Mouse (Mus musculus): ENCODE measurements around the gene Chn1.

Gene Chn1

GRCm38 (mm10) chr2:73746375-73746770, 28.8 kb downstream of the Chn1 start:
- DNase-seq (ENCODE audit: low spot score in 2 of 2): no peak

- DNase-seq (ENCODE audit: low spot score in 2 of 2): no peak
These were observed 29.3 kb downstream of the Chn1 start for GRCm38 (mm10) chr2:73745647-73746374.

GRCm38 (mm10) chr2:73741286-73741685, 33.9 kb downstream of the Chn1 start:
- no peak for DNase-seq (ENCODE audit: low spot score in 2 of 2)

GRCm38 (mm10) chr2:73727868-73728267, 47.3 kb downstream of the Chn1 start:
- DNase-seq (ENCODE audit: low spot score in 2 of 2): no peak

- no peak for DNase-seq (ENCODE audit: low spot score in 2 of 2)
These were observed 50.2 kb downstream of the Chn1 start for GRCm38 (mm10) chr2:73724934-73725333.

- no peak for DNase-seq (ENCODE audit: low spot score in 2 of 2)
These were observed 53.3 kb downstream of the Chn1 start for GRCm38 (mm10) chr2:73721821-73722220.

GRCm38 (mm10) chr2:73712481-73712880, 62.7 kb downstream of the Chn1 start:
- DNase-seq (ENCODE audit: low spot score in 2 of 2): no peak

- DNase-seq (ENCODE audit: low spot score in 2 of 2): no peak
These were observed 82.1 kb downstream of the Chn1 start for GRCm38 (mm10) chr2:73693045-73693444.

GRCm38 (mm10) chr2:73690783-73691604, 84.2 kb downstream of the Chn1 start:
- DNase-seq (ENCODE audit: low spot score in 2 of 2): no peak

GRCm38 (mm10) chr2:73682500-73682899, 92.6 kb downstream of the Chn1 start:
- no peak for DNase-seq (ENCODE audit: low spot score in 2 of 2)

GRCm38 (mm10) chr2:73680425-73681027, 94.6 kb downstream of the Chn1 start:
- DNase-seq (ENCODE audit: low spot score in 2 of 2): no peak

- DNase-seq (ENCODE audit: low spot score in 2 of 2): no peak
These were observed 106.5 kb downstream of the Chn1 start for GRCm38 (mm10) chr2:73668608-73669007.

- no peak for DNase-seq (ENCODE audit: low spot score in 2 of 2)
These were observed 114.5 kb downstream of the Chn1 start for GRCm38 (mm10) chr2:73660566-73661134.

GRCm38 (mm10) chr2:73659726-73660565, 115.2 kb downstream of the Chn1 start:
- peak; percentile 66 to 70 for DNase-seq (ENCODE audit: low spot score in 2 of 2)

- DNase-seq (ENCODE audit: low spot score in 2 of 2): no peak
These were observed 116.1 kb downstream of the Chn1 start for GRCm38 (mm10) chr2:73659041-73659440.

GRCm38 (mm10) chr2:73657961-73658360, 117.2 kb downstream of the Chn1 start:
- peak in 1 of 2 experiments; percentile 22 for DNase-seq (ENCODE audit: low spot score in 2 of 2)

GRCm38 (mm10) chr2:73657151-73657550, 118.0 kb downstream of the Chn1 start:
- peak; percentile 30 to 49 for DNase-seq (ENCODE audit: low spot score in 2 of 2)

- DNase-seq (ENCODE audit: low spot score in 2 of 2): no peak
These were observed 119.5 kb downstream of the Chn1 start for GRCm38 (mm10) chr2:73655663-73656062.

GRCm38 (mm10) chr2:73654892-73655243, 120.3 kb downstream of the Chn1 start:
- no peak for DNase-seq (ENCODE audit: low spot score in 2 of 2)

- DNase-seq (ENCODE audit: low spot score in 2 of 2): no peak
These were observed 120.9 kb downstream of the Chn1 start for GRCm38 (mm10) chr2:73654059-73654891.
